Mouse (Mus musculus) stomach, postnatal 0 days (tissue): ENCODE measurements around the gene Pirb. TPM values are rescaled to one million over a fixed set of nuclear protein-coding genes. Genes with fewer than 3 reads are reported as not detected.
A peak's percentile ranks its signal among the peaks of the same experiment; 100 is the strongest.

Experiments used
- ATAC-seq: fragments of 200-750 bp; cut with Nextera tagmentation; 2 replicates; pipeline ENCODE4 v1.8.0; 2017; ENCODE audit not compliant: low FRiP score, low TSS enrichment
- DNase-seq: peaks from one replicate; pipeline ENCODE4 v3.0.0-alpha.2; 2016; ENCODE audit warnings: low spot score
- H3K27ac ChIP-seq: fragments of 300-500 bp; sonication (generic); replicated peaks from 2 replicates; pipeline ENCODE4 v1.5.1; 2014; ENCODE audit warnings: mild to moderate bottlenecking, control low read depth
- H3K27me3 ChIP-seq: fragments of 300-500 bp; sonication (generic); 2 replicates; pipeline ENCODE4 v1.6.1; 2014; ENCODE audit warnings: low read length; ENCODE audit not compliant: control insufficient read depth, insufficient read depth
- H3K36me3 ChIP-seq: fragments of 300-500 bp; sonication (generic); 2 replicates; pipeline ENCODE4 v1.6.1; 2014; ENCODE audit warnings: low read length, mixed read lengths; ENCODE audit not compliant: control insufficient read depth, insufficient read depth
- H3K4me1 ChIP-seq: fragments of 300-500 bp; sonication (generic); replicated peaks from 2 replicates; pipeline ENCODE4 v1.6.1; 2014; ENCODE audit warnings: antibody characterized with exemption; ENCODE audit not compliant: control insufficient read depth, insufficient read depth
- H3K4me2 ChIP-seq: fragments of 300-500 bp; sonication (generic); replicated peaks from 2 replicates; pipeline ENCODE4 v1.6.1; 2014; ENCODE audit warnings: low read depth, mild to moderate bottlenecking, control low read depth, moderate library complexity
- H3K4me3 ChIP-seq: fragments of 300-500 bp; sonication (generic); 2 replicates; pipeline ENCODE4 v1.5.1; 2014; ENCODE audit warnings: low read depth, low read length, control low read depth
- H3K9ac ChIP-seq: fragments of 300-500 bp; sonication (generic); 2 replicates; pipeline ENCODE4 v1.6.1; 2014; ENCODE audit warnings: mild to moderate bottlenecking, low read length, control low read depth, mixed read lengths
- H3K9me3 ChIP-seq: fragments of 300-500 bp; sonication (generic); 2 replicates; pipeline ENCODE4 v1.6.1; 2016; ENCODE audit warnings: low read length; ENCODE audit not compliant: control insufficient read depth
- CTCF ChIP-seq: IDR thresholded peaks from 2 replicates; pipeline ENCODE4 v1.5.1; 2016; ENCODE audit warnings: antibody characterized with exemption, low read depth, mild to moderate bottlenecking, moderate library complexity
- EP300 ChIP-seq: optimal IDR thresholded peaks from 2 replicates; pipeline ENCODE3; 2016; ENCODE audit warnings: antibody characterized with exemption
- WGBS: fragments of 180-500 bp; shearing (Covaris S2); extraction: QIAGEN DNeasy Blood & Tissue Kit; methylation state at CpG from one replicate; pipeline ENCODE4 v1.1.7; 2014; 5-methylcytosine and 5-hydroxymethylcytosine counted together
- polyA plus RNA-seq: library from polyadenylated mRNA; unstranded; fragments of >200 nt; fragmentation: Nextera tagmentation; extraction: Ambion mirVana; gene quantifications from 2 replicates; pipeline ENCODE4 v1.2.1, GENCODE M21; 2015

Pirb gene
- polyA plus RNA-seq, 1 experiment from 2014 or later, result 0.82 TPM

- Histone ChIP-seq H3K4me2 (no peak overlapping the region), H3K36me3 (peaks cover 4% of the 10 kb centered on the region; the same call in 1 of the 2 replicates), H3K4me3 (no peak overlapping the region), H3K9me3 (no peaks in the 10 kb centered on the region), H3K27me3 (no peaks in the 10 kb centered on the region), H3K4me1 (no peaks in the 10 kb centered on the region), H3K9ac (no peak overlapping the region), H3K27ac (no peak overlapping the region)
- 88% methylated on average over 10 of the region's 10 CpGs for WGBS
- DNase-seq (no peak), ATAC-seq (no peak)
- TF ChIP-seq EP300 (no peak), CTCF (no peak)
Measured at GRCm38 (mm10) chr7:3683908-3684550, 36.2 kb downstream of the Pirb start.

GRCm38 (mm10) chr7:3677342-3677741 lies 42.8 kb downstream of the Pirb start, which contains the start of gene Tmc4:
Tmc4 (minus strand) TSS chr7:3677553.
- no peaks in the 10 kb centered on the region for H3K9me3 ChIP-seq
- TF ChIP-seq CTCF, result peak; percentile 52
- no peak for TF ChIP-seq EP300
- H3K27ac ChIP-seq, result peak within 1 kb of the TSS; percentile 30
- peak; percentile 86 for ATAC-seq
- H3K36me3 ChIP-seq, result no peaks in the 10 kb centered on the region
- no peaks in the 10 kb centered on the region for H3K27me3 ChIP-seq
- H3K9ac ChIP-seq, result peak within 1 kb of the TSS; percentile 60
- H3K4me2 ChIP-seq, result peak within 1 kb of the TSS; percentile 57
- peak within 1 kb of the TSS; percentile 38 for H3K4me3 ChIP-seq
- WGBS, result 40% methylated on average over 9 of the region's 9 CpGs
- DNase-seq, result peak; percentile 86
- H3K4me1 ChIP-seq, result no peaks in the 10 kb centered on the region

GRCm38 (mm10) chr7:3676371-3676770 lies 43.8 kb downstream of the Pirb start:
- TF ChIP-seq CTCF (no peak), EP300 (no peak)
- Histone ChIP-seq H3K27ac (peak overlapping the region; percentile 30), H3K9me3 (no peaks in the 10 kb centered on the region), H3K36me3 (no peaks in the 10 kb centered on the region), H3K4me2 (peak overlapping the region; percentile 57), H3K4me1 (no peaks in the 10 kb centered on the region), H3K9ac (peak overlapping the region; percentile 60), H3K27me3 (no peaks in the 10 kb centered on the region), H3K4me3 (peak overlapping the region; percentile 38)
- ATAC-seq, result peak; percentile 77
- 71% methylated on average over 12 of the region's 12 CpGs for WGBS
- peak; percentile 54 for DNase-seq

GRCm38 (mm10) chr7:3675228-3675548 lies 45.0 kb downstream of the Pirb start:
- H3K4me3 ChIP-seq, result no peak overlapping the region
- ATAC-seq (no peak), DNase-seq (no peak)
- H3K27ac ChIP-seq, result 0 out of 2 replicates have a peak overlapping the region, but pooled peaks have one; percentile 30
- H3K4me1 ChIP-seq, result no peaks in the 10 kb centered on the region
- H3K9ac ChIP-seq, result no peak overlapping the region
- no peak overlapping the region for H3K4me2 ChIP-seq
- no peaks in the 10 kb centered on the region for H3K27me3 ChIP-seq
- H3K9me3 ChIP-seq, result no peaks in the 10 kb centered on the region
- TF ChIP-seq CTCF (no peak), EP300 (no peak)
- no peaks in the 10 kb centered on the region for H3K36me3 ChIP-seq
- 70% methylated on average over 3 of the region's 3 CpGs for WGBS

- Histone ChIP-seq H3K4me2 (no peak overlapping the region), H3K36me3 (no peaks in the 10 kb centered on the region), H3K9me3 (no peaks in the 10 kb centered on the region), H3K4me3 (no peak overlapping the region), H3K9ac (no peak overlapping the region), H3K27me3 (no peaks in the 10 kb centered on the region), H3K4me1 (no peaks in the 10 kb centered on the region), H3K27ac (0 out of 2 replicates have a peak overlapping the region, but pooled peaks have one; percentile 30)
- DNase-seq (peak; percentile 87), ATAC-seq (peak; percentile 75)
- no peak for TF ChIP-seq EP300
- TF ChIP-seq CTCF, result peak; percentile 91
- 67% methylated on average over 10 of the region's 10 CpGs for WGBS
Measured at GRCm38 (mm10) chr7:3674507-3675227, 45.5 kb downstream of the Pirb start.

GRCm38 (mm10) chr7:3666921-3667391 lies 53.2 kb downstream of the Pirb start:
- H3K27ac ChIP-seq, result no peak overlapping the region

More at GRCm38 (mm10) chr7:3666921-3667391, 53.2 kb downstream of the Pirb start:
- H3K36me3 ChIP-seq, result peaks cover 7% of the 10 kb centered on the region; the same call in 1 of the 2 replicates
- no peak overlapping the region for H3K9ac ChIP-seq
- no peaks in the 10 kb centered on the region for H3K9me3 ChIP-seq
- H3K4me2 ChIP-seq, result no peak overlapping the region
- no peaks in the 10 kb centered on the region for H3K27me3 ChIP-seq
- DNase-seq, result peak; percentile 44
- 23% methylated on average over 14 of the region's 14 CpGs for WGBS
- no peak overlapping the region for H3K4me3 ChIP-seq
- TF ChIP-seq EP300 (no peak), CTCF (peak; percentile 46)
- no peak for ATAC-seq
- H3K4me1 ChIP-seq, result no peaks in the 10 kb centered on the region
